Mouse (Mus musculus) heart, postnatal 0 days (tissue): ENCODE measurements around the gene Hist1h4c. TPM values are rescaled to one million over a fixed set of nuclear protein-coding genes. Genes with fewer than 3 reads are reported as not detected.

Source experiments
- ATAC-seq: fragments of 200-750 bp; cut with Nextera tagmentation; 2 replicates; pipeline ENCODE4 v1.8.0; 2017; ENCODE audit warnings: low read depth, moderate number of reproducible peaks, moderate library complexity; ENCODE audit not compliant: insufficient read depth
- DNase-seq: peaks from one replicate; pipeline ENCODE4 v3.0.0-alpha.2; 2016; ENCODE audit warnings: low spot score
- H3K27ac ChIP-seq: fragments of 300-500 bp; sonication (generic); 2 replicates; pipeline ENCODE4 v1.5.1; 2014; ENCODE audit warnings: low read depth, mild to moderate bottlenecking
- H3K27me3 ChIP-seq: fragments of 300-500 bp; sonication (generic); 2 replicates; pipeline ENCODE4 v1.6.1; 2014; ENCODE audit warnings: low read length, mixed read lengths; ENCODE audit not compliant: control insufficient read depth, insufficient read depth
- H3K36me3 ChIP-seq: fragments of 300-500 bp; sonication (generic); replicated peaks from 2 replicates; pipeline ENCODE4 v1.6.1; 2014; ENCODE audit warnings: low read length, mixed read lengths; ENCODE audit not compliant: control insufficient read depth, insufficient read depth
- H3K4me1 ChIP-seq: fragments of 300-500 bp; sonication (generic); 2 replicates; pipeline ENCODE4 v1.6.1; 2014; ENCODE audit warnings: antibody characterized with exemption; ENCODE audit not compliant: control insufficient read depth, insufficient read depth
- H3K4me2 ChIP-seq: fragments of 300-500 bp; sonication (generic); 2 replicates; pipeline ENCODE4 v1.6.1; 2014; ENCODE audit warnings: low read depth, mild to moderate bottlenecking, low read length, moderate library complexity
- H3K4me3 ChIP-seq: fragments of 300-500 bp; sonication (generic); 2 replicates; pipeline ENCODE4 v1.5.1; 2014; ENCODE audit warnings: low read depth, low read length
- H3K9ac ChIP-seq: fragments of 300-500 bp; sonication (generic); replicated peaks from 2 replicates; pipeline ENCODE4 v1.6.1; 2014; ENCODE audit warnings: low read depth, low read length, mixed read lengths
- H3K9me3 ChIP-seq: fragments of 300-500 bp; sonication (generic); replicated peaks from 2 replicates; pipeline ENCODE4 v1.6.1; 2016; ENCODE audit warnings: low read length; ENCODE audit not compliant: control insufficient read depth
- CTCF ChIP-seq: IDR thresholded peaks from 2 replicates; pipeline ENCODE4 v1.5.1; 2016; ENCODE audit warnings: antibody characterized with exemption, control low read depth, low read depth
- EP300 ChIP-seq: IDR thresholded peaks from 2 replicates; pipeline ENCODE4 v1.6.1; 2016; ENCODE audit warnings: antibody characterized with exemption, low read depth
- WGBS: fragments of 180-500 bp; shearing (Covaris S2); extraction: QIAGEN DNeasy Blood & Tissue Kit; methylation state at CpG from one replicate; pipeline ENCODE4 v1.1.7; 2014; 5-methylcytosine and 5-hydroxymethylcytosine counted together
- polyA plus RNA-seq: library from polyadenylated mRNA; unstranded; fragments of >200 nt; fragmentation: Nextera tagmentation; extraction: Ambion mirVana; gene quantifications from 2 replicates; pipeline ENCODE4 v1.2.1, GENCODE M21; 2015
- total RNA-seq: library from RNA; depleted of rRNA; stranded (reverse); fragments of >200 nt; gene quantifications from 2 replicates; pipeline ENCODE4 v1.2.3, GENCODE M21; 2014; ENCODE audit warnings: low replicate concordance

Gene Hist1h4c
- total and polyA plus RNA-seq, 2 experiments from 2014 or later: 1.7 to 1,607 TPM

DNA sequence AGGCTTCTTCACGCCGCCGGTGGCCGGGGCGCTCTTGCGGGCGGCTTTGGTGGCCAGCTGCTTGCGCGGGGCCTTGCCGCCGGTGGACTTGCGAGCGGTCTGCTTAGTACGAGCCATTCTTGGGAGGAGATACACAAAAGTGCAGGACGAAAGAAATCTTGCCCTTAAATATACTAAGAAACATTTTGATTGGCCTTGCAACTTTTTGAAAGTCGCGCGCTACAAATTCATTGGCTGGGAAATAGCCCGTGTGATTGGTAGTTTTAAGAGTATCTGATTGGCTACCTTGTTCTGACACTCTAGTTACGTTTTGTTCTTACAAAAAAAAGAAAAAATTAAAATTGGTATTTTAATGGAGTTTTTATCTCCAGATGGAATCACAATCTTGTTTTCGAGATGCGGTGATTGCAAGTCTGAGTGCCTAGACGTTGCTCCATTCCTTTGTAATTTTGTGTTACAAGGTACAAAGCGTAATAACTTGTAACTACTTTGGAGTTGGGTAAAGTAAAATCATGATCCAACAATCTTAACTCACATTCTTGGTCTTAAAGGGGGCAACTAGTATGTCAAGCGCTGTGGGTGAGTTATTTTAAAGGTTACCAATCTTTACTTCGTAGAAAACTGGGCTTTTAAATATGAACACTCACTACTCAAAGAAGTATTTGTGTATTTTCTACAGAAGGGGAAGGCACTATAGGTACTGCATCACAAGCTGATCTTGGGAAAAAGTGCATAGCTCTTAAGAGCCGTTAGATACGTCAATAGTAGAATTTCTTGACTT lies 47.3 kb upstream of the Hist1h4c start, which contains the start of gene Hist1h3c:
Hist1h3c (minus strand) TSS at position 222 of the 781 bp plus-strand sequence.
- H3K27ac ChIP-seq: peak within 1 kb of the TSS; percentile 98
- peak within 1 kb of the TSS; percentile 38 for H3K4me3 ChIP-seq
- H3K36me3 ChIP-seq: no peaks in the 10 kb centered on the region
- peak; percentile 60 for ATAC-seq
- no peaks in the 10 kb centered on the region for H3K9me3 ChIP-seq
- H3K9ac ChIP-seq: peak within 1 kb of the TSS; percentile 49
- 2% methylated on average over 24 of the region's 28 CpGs for WGBS
- peak; percentile 96 for DNase-seq
- H3K4me2 ChIP-seq: peak within 1 kb of the TSS; percentile 60
- H3K4me1 ChIP-seq: peaks cover 16% of the 10 kb centered on the region; the same call in 1 of the 2 replicates
- TF ChIP-seq EP300 (0 out of 2 replicates have a peak, but pooled peaks have one; percentile 6), CTCF (no peak)
- H3K27me3 ChIP-seq: no peaks in the 10 kb centered on the region

DNA sequence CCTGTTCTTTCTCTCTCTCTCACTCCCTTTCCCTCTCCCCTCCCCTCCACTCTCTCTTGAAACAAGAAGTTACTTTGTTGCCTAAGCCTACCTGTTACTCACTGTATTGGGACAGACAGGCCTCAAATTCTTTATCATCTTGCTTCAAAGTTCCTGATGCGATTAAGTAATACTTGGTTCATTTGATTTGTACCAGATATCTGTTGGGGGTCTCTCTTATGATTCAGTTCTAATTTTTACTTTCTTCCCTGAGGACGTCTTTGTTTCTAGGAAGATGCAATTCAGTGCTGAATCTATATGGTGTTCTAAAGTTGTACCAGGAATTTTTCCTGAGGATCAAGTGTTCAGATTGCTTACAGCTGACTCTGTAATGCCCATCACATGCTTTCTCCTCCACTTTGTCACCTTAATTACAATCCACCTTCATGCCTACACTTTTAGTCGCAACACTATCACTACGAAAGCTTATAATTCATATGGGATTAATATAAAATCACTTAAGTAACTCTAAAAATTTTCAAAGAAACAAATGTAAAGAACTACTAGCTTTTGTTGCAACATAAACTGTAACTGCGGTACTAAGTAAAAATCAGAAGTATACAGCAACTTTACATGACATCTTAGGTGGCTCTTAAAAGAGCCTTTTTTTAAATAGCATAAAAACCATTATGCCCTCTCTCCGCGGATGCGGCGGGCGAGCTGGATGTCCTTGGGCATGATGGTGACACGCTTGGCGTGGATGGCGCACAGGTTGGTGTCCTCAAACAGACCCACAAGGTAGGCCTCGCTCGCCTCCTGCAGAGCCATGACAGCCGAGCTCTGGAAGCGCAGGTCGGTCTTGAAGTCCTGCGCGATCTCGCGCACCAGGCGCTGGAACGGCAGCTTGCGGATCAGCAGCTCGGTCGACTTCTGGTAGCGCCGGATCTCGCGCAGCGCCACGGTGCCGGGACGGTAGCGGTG lies 46.4 kb upstream of the Hist1h4c start:
- TF ChIP-seq EP300 (no peak), CTCF (no peak)
- DNase-seq: no peak
- peak overlapping the region; percentile 60 for H3K4me2 ChIP-seq
- no peak for ATAC-seq
- H3K27me3 ChIP-seq: no peaks in the 10 kb centered on the region
- peak overlapping the region; percentile 59 for H3K27ac ChIP-seq
- H3K9me3 ChIP-seq: no peaks in the 10 kb centered on the region
- peak overlapping the region; percentile 38 for H3K4me3 ChIP-seq
- H3K9ac ChIP-seq: peak overlapping the region; percentile 46; the same call in 1 of the 2 replicates
- H3K36me3 ChIP-seq: no peaks in the 10 kb centered on the region
- WGBS: 3% methylated on average over 18 of the region's 36 CpGs
- H3K4me1 ChIP-seq: peaks cover 19% of the 10 kb centered on the region

- DNase-seq (no peak), ATAC-seq (no peak)
- peak overlapping the region; percentile 60; the same call in 1 of the 2 replicates for H3K4me2 ChIP-seq
- H3K9me3 ChIP-seq: no peaks in the 10 kb centered on the region
- TF ChIP-seq EP300 (no peak), CTCF (no peak)
- peaks cover 19% of the 10 kb centered on the region for H3K4me1 ChIP-seq
- no peaks in the 10 kb centered on the region for H3K36me3 ChIP-seq
- WGBS: 50% methylated on average over 4 of the region's 4 CpGs
- H3K27ac ChIP-seq: no peak overlapping the region
- no peaks in the 10 kb centered on the region for H3K27me3 ChIP-seq
- peak overlapping the region; percentile 46; the same call in 1 of the 2 replicates for H3K9ac ChIP-seq
- H3K4me3 ChIP-seq: peak overlapping the region; percentile 38; the same call in 1 of the 2 replicates
These were observed 45.7 kb upstream of the Hist1h4c start for GRCm38 (mm10) chr13:23743963-23744362.

- H3K36me3 ChIP-seq: no peaks in the 10 kb centered on the region
- no peaks in the 10 kb centered on the region for H3K9me3 ChIP-seq
- 81% methylated on average over 5 of the region's 5 CpGs for WGBS
- H3K27ac ChIP-seq: no peak overlapping the region
- peaks cover 19% of the 10 kb centered on the region for H3K4me1 ChIP-seq
- no peak overlapping the region for H3K4me2 ChIP-seq
- ATAC-seq (no peak), DNase-seq (no peak)
- H3K9ac ChIP-seq: no peak overlapping the region
- no peak overlapping the region for H3K4me3 ChIP-seq
- H3K27me3 ChIP-seq: no peaks in the 10 kb centered on the region
- TF ChIP-seq EP300: no peak
- TF ChIP-seq CTCF: no peak
These were observed 45.0 kb upstream of the Hist1h4c start for GRCm38 (mm10) chr13:23743215-23743614.

GRCm38 (mm10) chr13:23742007-23742406 lies 43.8 kb upstream of the Hist1h4c start:
- Histone ChIP-seq H3K4me2 (no peak overlapping the region), H3K36me3 (no peaks in the 10 kb centered on the region), H3K9me3 (no peaks in the 10 kb centered on the region), H3K27ac (no peak overlapping the region), H3K4me3 (no peak overlapping the region), H3K27me3 (no peaks in the 10 kb centered on the region), H3K9ac (no peak overlapping the region), H3K4me1 (peaks cover 13% of the 10 kb centered on the region)
- TF ChIP-seq CTCF (no peak), EP300 (no peak)
- ATAC-seq (no peak), DNase-seq (no peak)
